Mouse (Mus musculus) inflammation-experienced regulatory T-cells (primary cell): ENCODE results near the gene Usp26. TPM values are rescaled to one million over a fixed set of nuclear protein-coding genes. Genes with fewer than 3 reads are reported as not detected.

Experiments used
- polyA plus RNA-seq, 2 experiments: library from polyadenylated mRNA; unstranded; fragments of 100-300 nt; shearing (Covaris generic); gene quantifications; one replicate each; pipeline ENCODE4 v1.2.1; 2017

The Usp26 gene
- under 1 TPM in 1 of 2 experiments, not detected in 1; 0.22 TPM for polyA plus RNA-seq

GRCm38 (mm10) chrX:51801133-51801532, at the start of gene Usp26:
Gene Usp26 (minus strand): TSS chrX:51801233.

Other genes with a start within 250 kb of the Usp26 start
- under 1 TPM in 1 of 2 experiments, not detected in 1; 0.99 TPM for gene Hs6st2, start 119.4 kb downstream of the Usp26 start, polyA plus RNA-seq
- not detected for gene 1700080O16Rik, start 171.5 kb upstream of the Usp26 start, polyA plus RNA-seq